Mouse (Mus musculus) CH12.LX (cell line): ENCODE measurements around the gene Gucy1b2. TPM values are rescaled to one million over a fixed set of nuclear protein-coding genes. Genes with fewer than 3 reads are reported as not detected.

ENCODE experiments used
- DNase-seq: peaks from one replicate; pipeline ENCODE4 v3.0.0-alpha.2; 2013; ENCODE audit errors: extremely low read depth
- H3K27ac ChIP-seq: 2 replicates; pipeline ENCODE4 v1.5.1; 2012; ENCODE audit warnings: low read depth, mild to moderate bottlenecking, control low read depth, moderate library complexity; ENCODE audit not compliant: insufficient read depth
- H3K27me3 ChIP-seq: replicated peaks from 2 replicates; pipeline ENCODE3; 2012; ENCODE audit warnings: inconsistent platforms
- H3K36me3 ChIP-seq, 2 experiments: replicated peaks in 1 of 2; 2 replicates each; pipeline versions ENCODE3 to v1.6.1; 2012; ENCODE audit warnings: inconsistent platforms in 1 of 2, low read length in 1 of 2, mild to moderate bottlenecking in 1 of 2, mixed read lengths in 1 of 2, moderate library complexity in 1 of 2; ENCODE audit not compliant: control insufficient read depth in 1 of 2, insufficient read depth in 1 of 2
- H3K4me1 ChIP-seq, 2 experiments: 2 replicates each; pipeline ENCODE4 v1.6.1; 2012; ENCODE audit warnings: inconsistent platforms in 1 of 2, moderate library complexity in 1 of 2; ENCODE audit not compliant: insufficient read depth in 2 of 2, control insufficient read depth in 1 of 2
- H3K4me2 ChIP-seq: 2 replicates; pipeline ENCODE4 v1.6.1; 2012; ENCODE audit warnings: low read depth, mild to moderate bottlenecking, control low read depth; ENCODE audit not compliant: poor library complexity, insufficient read depth, severe bottlenecking
- H3K4me3 ChIP-seq, 3 experiments: fragments of 150-350 bp in 1 of 3; sonication (generic) in 1 of 3; replicated peaks in 1 of 3; 2 replicates each; pipeline versions ENCODE3 to v1.5.1; 2011 to 2012; ENCODE audit warnings: low read depth in 2 of 3, low read length in 2 of 3, mild to moderate bottlenecking in 2 of 3, moderate library complexity in 2 of 3, control low read depth in 1 of 3, improper control_type of control experiment in 1 of 3, inconsistent platforms in 1 of 3, mixed read lengths in 1 of 3; ENCODE audit not compliant: poor library complexity in 1 of 3
- H3K79me2 ChIP-seq: replicated peaks from 2 replicates; pipeline ENCODE4 v1.6.1; 2012; ENCODE audit warnings: mild to moderate bottlenecking, moderate library complexity; ENCODE audit not compliant: control insufficient read depth, poor library complexity, insufficient read depth, severe bottlenecking; ENCODE audit errors: extremely low read depth
- H3K9ac ChIP-seq: 2 replicates; pipeline ENCODE4 v1.6.1; 2012; ENCODE audit warnings: low read depth, mild to moderate bottlenecking, control low read depth, moderate library complexity; ENCODE audit not compliant: insufficient read depth
- H3K9me3 ChIP-seq: replicated peaks from 2 replicates; pipeline ENCODE3; 2012; ENCODE audit warnings: low read length, inconsistent platforms, mixed read lengths
- BHLHE40 ChIP-seq: IDR thresholded peaks from 2 replicates; pipeline ENCODE4 v1.6.1; 2011; ENCODE audit warnings: mild to moderate bottlenecking, low read depth, low read length, improper control_type of control experiment
- CHD2 ChIP-seq: IDR thresholded peaks from 2 replicates; pipeline ENCODE4 v1.6.1; 2011; ENCODE audit warnings: low read length, improper control_type of control experiment
- E2F4 ChIP-seq: IDR thresholded peaks from 2 replicates; pipeline ENCODE4 v1.6.1; 2011; ENCODE audit warnings: low read depth, low read length, improper control_type of control experiment; ENCODE audit not compliant: insufficient replicate concordance
- EP300 ChIP-seq: IDR thresholded peaks from 2 replicates; pipeline ENCODE4 v1.6.1; 2011; ENCODE audit warnings: low read length, improper control_type of control experiment
- HCFC1 ChIP-seq: IDR thresholded peaks from 2 replicates; pipeline ENCODE4 v1.6.1; 2012; ENCODE audit warnings: low read depth, mild to moderate bottlenecking, inconsistent platforms, low read length, improper control_type of control experiment
- IRF4 ChIP-seq: IDR thresholded peaks from 2 replicates; pipeline ENCODE4 v1.6.1; 2014; ENCODE audit warnings: low read depth, mild to moderate bottlenecking, inconsistent platforms, low read length, improper control_type of control experiment
- JUN ChIP-seq: IDR thresholded peaks from 2 replicates; pipeline ENCODE4 v1.6.1; 2011; ENCODE audit warnings: low read depth, mild to moderate bottlenecking, low read length, improper control_type of control experiment, moderate library complexity; ENCODE audit not compliant: insufficient read depth
- MAX ChIP-seq: IDR thresholded peaks from 2 replicates; pipeline ENCODE4 v1.6.1; 2011; ENCODE audit warnings: low read length, improper control_type of control experiment
- MAZ ChIP-seq: IDR thresholded peaks from 2 replicates; pipeline ENCODE4 v1.6.1; 2012; ENCODE audit warnings: low read depth, mild to moderate bottlenecking, inconsistent platforms, low read length, improper control_type of control experiment, moderate library complexity
- MEF2A ChIP-seq: IDR thresholded peaks from 2 replicates; pipeline ENCODE4 v1.6.1; 2014; ENCODE audit warnings: low read depth, mild to moderate bottlenecking, inconsistent platforms, low read length, improper control_type of control experiment, borderline replicate concordance
- NELFE ChIP-seq: IDR thresholded peaks from 2 replicates; pipeline ENCODE4 v1.6.1; 2011; ENCODE audit warnings: low read depth, low read length, improper control_type of control experiment
- POLR2A ChIP-seq: IDR thresholded peaks from 2 replicates; pipeline ENCODE4 v1.6.1; 2011; ENCODE audit warnings: low read depth, mild to moderate bottlenecking, improper control_type of control experiment, low read length
- POLR2AphosphoS2 ChIP-seq: IDR thresholded peaks from 2 replicates; pipeline ENCODE4 v1.6.1; 2011; ENCODE audit warnings: low read depth, low read length, improper control_type of control experiment
- RAD21 ChIP-seq: IDR thresholded peaks from 2 replicates; pipeline ENCODE4 v1.6.1; 2011; ENCODE audit warnings: low read depth, mild to moderate bottlenecking, low read length, improper control_type of control experiment, moderate library complexity
- RCOR1 ChIP-seq: conservative IDR thresholded peaks from 2 replicates; pipeline ENCODE4 v1.6.1; 2012; ENCODE audit warnings: low read depth, mild to moderate bottlenecking, inconsistent platforms, low read length, improper control_type of control experiment
- SIN3A ChIP-seq: IDR thresholded peaks from 2 replicates; pipeline ENCODE4 v1.6.1; 2012; ENCODE audit warnings: low read length, improper control_type of control experiment, inconsistent platforms
- TBP ChIP-seq: conservative IDR thresholded peaks from 2 replicates; pipeline ENCODE4 v1.6.1; 2011; ENCODE audit warnings: low read depth, low read length, improper control_type of control experiment
- USF2 ChIP-seq: conservative IDR thresholded peaks from 2 replicates; pipeline ENCODE4 v1.6.1; 2011; ENCODE audit warnings: low read depth, low read length, improper control_type of control experiment
- ZC3H11A ChIP-seq: IDR thresholded peaks from 2 replicates; pipeline ENCODE4 v1.6.1; 2012; ENCODE audit warnings: low read depth, mild to moderate bottlenecking, inconsistent platforms, low read length, improper control_type of control experiment
- ZMIZ1 ChIP-seq: IDR thresholded peaks from 2 replicates; pipeline ENCODE4 v1.6.1; 2012; ENCODE audit warnings: low read depth, mild to moderate bottlenecking, inconsistent platforms, low read length, improper control_type of control experiment
- ZNF384 ChIP-seq: IDR thresholded peaks from 2 replicates; pipeline ENCODE4 v1.6.1; 2012; ENCODE audit warnings: low read depth, low read length, improper control_type of control experiment, inconsistent platforms
- dilution Hi-C: fragments of 300-500 bp; cut with MboI; formaldehyde crosslinking; loops from 2 replicates; pipeline ENCODE4 v1.14.3; 2020; ENCODE audit warnings: low sequenced_read_pairs; ENCODE audit not compliant: extremely low pct_unique_long_range_greater_than_20kb, extremely low pct_ligation_motif_present
- in situ Hi-C: fragments of 300-500 bp; cut with MboI; formaldehyde crosslinking; loops from 3 replicates; pipeline ENCODE4 v1.14.3; 2019; ENCODE audit warnings: low sequenced_read_pairs, low pct_ligation_motif_present, low pct_unique_long_range_greater_than_20kb, mixed read lengths
- polyA plus RNA-seq: library from polyadenylated mRNA; unstranded; fragments of >175 nt; gene quantifications from 2 replicates; pipeline ENCODE4 v1.2.1, GENCODE M21; 2012; ENCODE audit warnings: low read depth; ENCODE audit not compliant: insufficient read length
- total RNA-seq, 2 experiments: library from RNA; depleted of rRNA; stranded (reverse); fragments of 300-350 nt in 1 of 2; fragments of >200 nt in 1 of 2; gene quantifications; 2 replicates each; pipeline ENCODE4 v1.2.3; 2012 to 2014

Gucy1b2 gene
- total and polyA plus RNA-seq, 3 experiments: not detected

DNA sequence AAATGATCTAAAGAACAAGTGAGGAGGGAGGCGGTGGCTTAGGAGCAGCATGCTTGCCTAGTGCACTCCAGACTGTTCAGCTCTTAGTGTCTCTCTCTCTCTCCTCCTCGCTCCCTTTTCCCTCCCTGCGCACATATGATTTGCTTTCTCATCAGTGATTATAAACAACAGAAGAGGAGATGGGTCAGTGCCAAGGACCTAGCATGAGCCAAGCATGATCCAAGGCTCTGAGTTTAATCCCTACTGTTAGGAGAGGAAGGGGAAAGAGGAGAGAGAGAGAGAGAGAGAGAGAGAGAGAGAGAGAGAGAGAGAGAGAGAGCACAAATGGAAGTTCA, 8.9 kb downstream of the Gucy1b2 start:
- Histone ChIP-seq H3K4me3 (no peak overlapping the region), H3K27ac (no peak overlapping the region), H3K4me2 (no peak overlapping the region), H3K4me1 (no peaks in the 10 kb centered on the region), H3K27me3 (peaks cover 2% of the 10 kb centered on the region), H3K36me3 (no peaks in the 10 kb centered on the region), H3K79me2 (no peaks in the 10 kb centered on the region), H3K9ac (no peak overlapping the region), H3K9me3 (no peaks in the 10 kb centered on the region)
- no peak for DNase-seq
- in situ Hi-C loops (no loop called here), dilution Hi-C loops (no loop called here)
- TF ChIP-seq BHLHE40 (no peak), POLR2AphosphoS2 (no peak), HCFC1 (no peak), MEF2A (no peak), MAZ (no peak), TBP (no peak), ZNF384 (no peak), ZC3H11A (no peak), RCOR1 (no peak), JUN (no peak), IRF4 (no peak)

DNA sequence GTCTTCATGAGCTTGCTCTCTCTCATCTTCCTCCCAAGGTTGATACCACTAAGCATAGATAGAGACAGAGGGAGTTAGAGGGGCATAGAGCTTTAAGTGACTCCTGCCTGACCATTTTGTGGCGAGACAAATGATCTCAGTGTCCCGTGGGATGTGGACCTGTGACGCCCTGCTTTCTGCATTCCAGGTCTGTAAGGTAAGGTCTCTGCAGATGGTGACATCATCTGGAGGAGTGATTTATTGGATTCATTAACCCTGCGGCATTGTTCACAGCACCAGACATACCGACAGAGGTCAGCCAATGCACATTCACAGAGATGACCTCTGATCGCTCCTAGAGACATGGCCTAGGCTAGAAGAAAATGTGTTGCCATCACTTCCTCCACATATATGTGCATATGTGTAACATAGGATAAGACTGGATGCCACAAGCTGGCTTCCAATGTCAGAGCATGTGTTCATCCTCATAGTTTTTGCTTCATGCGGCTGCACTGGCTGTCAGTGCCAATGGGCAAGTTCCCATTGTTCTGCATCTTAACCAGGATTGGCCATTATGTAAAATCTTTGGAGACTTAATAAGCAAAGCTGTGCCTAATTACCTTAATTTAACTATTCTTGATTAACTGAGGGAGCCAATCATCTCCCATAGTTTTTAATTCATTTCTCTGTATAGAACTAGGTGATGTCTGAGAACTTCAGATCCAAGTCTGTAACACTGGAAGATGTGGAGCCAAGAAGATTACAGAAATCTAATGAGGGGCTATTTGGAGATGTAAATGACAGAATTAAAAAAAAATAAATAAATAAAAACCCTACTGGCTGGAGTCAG, 9.5 kb downstream of the Gucy1b2 start:
- H3K27ac ChIP-seq: no peak overlapping the region
- TF ChIP-seq ZNF384: no peak
- no peak for TF ChIP-seq E2F4
- TF ChIP-seq MAX: no peak
- no peak for TF ChIP-seq ZMIZ1
- no peak for TF ChIP-seq MEF2A
- TF ChIP-seq RCOR1: no peak
- TF ChIP-seq IRF4: no peak
- no peak for TF ChIP-seq EP300
- no peak for TF ChIP-seq NELFE
- TF ChIP-seq SIN3A: no peak
- no peak for TF ChIP-seq POLR2A
- TF ChIP-seq TBP: no peak
- TF ChIP-seq RAD21: no peak
- no peak for TF ChIP-seq POLR2AphosphoS2
- TF ChIP-seq BHLHE40: no peak
- no peak for TF ChIP-seq USF2
- no peak for TF ChIP-seq JUN
- TF ChIP-seq CHD2: no peak
- dilution Hi-C loops (no loop called here), in situ Hi-C loops (no loop called here)
- H3K36me3 ChIP-seq: no peaks in the 10 kb centered on the region
- no peaks in the 10 kb centered on the region for H3K9me3 ChIP-seq
- no peak overlapping the region for H3K4me3 ChIP-seq
- no peak overlapping the region for H3K9ac ChIP-seq
- DNase-seq: no peak
- peaks cover 2% of the 10 kb centered on the region for H3K27me3 ChIP-seq
- no peak overlapping the region for H3K4me2 ChIP-seq
- no peaks in the 10 kb centered on the region for H3K79me2 ChIP-seq
- H3K4me1 ChIP-seq: no peaks in the 10 kb centered on the region
